Mouse (Mus musculus) MEL (cell line): Measurements from ENCODE around the gene Irx3.

ENCODE experiments used
- E2F4 ChIP-seq: IDR thresholded peaks from 2 replicates; pipeline ENCODE4 v1.6.1; 2011; ENCODE audit warnings: low read depth, low read length, improper control_type of control experiment, borderline replicate concordance
- RAD21 ChIP-seq: IDR thresholded peaks from 2 replicates; pipeline ENCODE4 v1.6.1; 2011; ENCODE audit warnings: mild to moderate bottlenecking, low read depth, low read length, improper control_type of control experiment
- SMC3 ChIP-seq: IDR thresholded peaks from 2 replicates; pipeline ENCODE4 v1.6.1; 2011; ENCODE audit warnings: low read depth, low read length, improper control_type of control experiment

DNA sequence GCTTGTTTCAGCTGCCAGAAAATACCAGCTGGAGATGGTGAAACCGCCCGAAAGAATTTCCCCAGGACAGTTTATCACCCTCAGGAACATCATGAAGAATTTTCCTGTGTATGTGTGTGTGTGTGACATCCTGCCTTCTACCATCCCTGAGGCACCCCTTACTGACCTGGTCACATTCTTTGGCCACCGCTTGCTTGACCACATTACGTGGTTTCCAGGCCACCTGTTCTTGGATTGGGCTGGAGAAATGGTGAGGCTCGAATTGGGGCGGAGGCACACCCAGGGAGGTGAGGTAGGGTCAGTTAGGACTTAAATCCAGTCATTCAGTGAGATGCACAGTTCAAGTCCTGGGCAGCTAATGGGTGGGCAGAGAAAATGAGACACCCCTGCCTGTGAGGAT, 48.1 kb upstream of the Irx3 start:
- TF ChIP-seq SMC3: no peak
- TF ChIP-seq RAD21: no peak
- no peak for TF ChIP-seq E2F4
